Mouse (Mus musculus) adrenal gland, adult 18-20 months (tissue): Measurements from ENCODE around the gene Vps13d. TPM values are rescaled to one million over a fixed set of nuclear protein-coding genes. Genes with fewer than 3 reads are reported as not detected.

Experiments used
- DNase-seq, 2 experiments: peaks; one replicate each; pipeline ENCODE4 v3.0.0; 2021 to 2022; ENCODE audit warnings: low spot score in 2 of 2
- long read RNA-seq, 2 experiments: library from polyadenylated mRNA; stranded (forward); transcript quantifications; one replicate each; pipeline ENCODE4 v2.0.0; 2021
- total RNA-seq, 2 experiments: library from RNA; stranded (reverse); gene quantifications; 1 replicate in 1 of 2; 2 replicates in 1 of 2; pipeline ENCODE4 v1.2.3; 2021

The Vps13d gene
- 10 to 100 TPM; 48.1 to 71.3 TPM for total RNA-seq
- long read RNA-seq, experiment 1, partial matches to known transcripts, result 3 of 3 reads
- long read RNA-seq, experiment 1, other reads (novel, unspliced or antisense), result 0 of 3 reads
- long read RNA-seq, experiment 2, partial matches to known transcripts, result 5 of 9 reads
- long read RNA-seq, experiment 2, other reads (novel, unspliced or antisense), result 4 of 9 reads

DNA sequence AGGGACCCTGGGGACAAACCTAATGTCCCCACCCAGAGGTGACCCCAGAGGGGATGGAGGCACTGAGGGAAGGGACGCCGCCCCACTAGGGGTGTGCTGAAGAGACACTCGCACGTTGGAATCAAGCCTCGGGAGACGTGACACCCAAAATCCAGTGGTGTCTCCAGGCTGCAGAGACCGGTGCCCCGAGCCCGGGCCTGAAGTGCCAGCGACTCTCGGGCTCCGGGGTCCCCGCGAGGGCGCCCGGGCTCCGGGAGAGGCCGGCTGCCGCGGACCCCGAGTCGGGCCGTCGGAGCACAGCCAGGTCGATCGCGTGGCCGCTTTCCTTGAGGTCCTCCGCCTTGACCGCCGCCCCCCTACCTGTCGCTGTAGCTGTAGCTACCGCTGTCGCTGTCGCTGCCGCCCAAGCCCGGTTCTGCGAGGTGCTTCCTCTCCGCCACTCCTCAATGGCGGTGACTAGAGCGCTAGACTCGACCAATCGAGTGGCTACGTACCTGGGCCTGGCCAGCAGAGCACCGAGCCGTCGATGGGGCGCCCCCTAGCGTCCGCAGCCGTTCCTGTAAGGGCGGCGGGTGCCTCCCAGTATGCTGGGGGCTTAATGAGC is at the start of gene Vps13d:
Gene Vps13d (minus strand): TSS at position 447 of the 604 bp plus-strand sequence.
- peak; percentile 87 to 94 for DNase-seq

DNA sequence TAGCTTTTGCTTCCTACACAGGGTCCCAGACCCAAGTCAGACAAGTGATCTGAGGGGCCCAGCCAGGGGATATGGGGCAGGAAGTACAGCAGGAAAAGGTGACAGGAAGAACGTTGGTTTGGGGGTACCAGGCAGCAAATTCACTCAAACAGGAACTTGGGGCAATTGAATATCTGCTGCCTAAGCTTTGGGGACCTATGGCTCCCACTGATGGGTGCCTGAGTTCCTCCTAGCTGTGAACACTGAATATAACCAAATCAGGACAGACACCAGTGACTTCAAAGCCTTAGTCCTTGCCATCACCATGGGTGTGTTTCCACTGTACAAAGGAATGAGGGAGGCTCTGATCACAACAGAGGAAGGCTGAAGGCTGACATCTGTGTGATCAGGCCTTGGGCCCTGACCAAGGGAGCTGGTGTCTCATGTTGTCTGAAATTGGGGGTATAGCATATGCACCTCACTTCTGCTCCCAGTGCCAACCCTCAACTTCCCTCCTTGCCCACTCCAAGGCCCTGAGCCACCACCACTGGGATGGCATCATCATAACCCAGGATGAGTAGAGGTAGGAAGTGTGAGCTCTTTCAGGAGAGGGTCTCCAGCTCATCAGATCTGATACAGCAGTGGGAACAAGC is 48.0 kb upstream of the Vps13d start:
- DNase-seq, result no peak

DNA sequence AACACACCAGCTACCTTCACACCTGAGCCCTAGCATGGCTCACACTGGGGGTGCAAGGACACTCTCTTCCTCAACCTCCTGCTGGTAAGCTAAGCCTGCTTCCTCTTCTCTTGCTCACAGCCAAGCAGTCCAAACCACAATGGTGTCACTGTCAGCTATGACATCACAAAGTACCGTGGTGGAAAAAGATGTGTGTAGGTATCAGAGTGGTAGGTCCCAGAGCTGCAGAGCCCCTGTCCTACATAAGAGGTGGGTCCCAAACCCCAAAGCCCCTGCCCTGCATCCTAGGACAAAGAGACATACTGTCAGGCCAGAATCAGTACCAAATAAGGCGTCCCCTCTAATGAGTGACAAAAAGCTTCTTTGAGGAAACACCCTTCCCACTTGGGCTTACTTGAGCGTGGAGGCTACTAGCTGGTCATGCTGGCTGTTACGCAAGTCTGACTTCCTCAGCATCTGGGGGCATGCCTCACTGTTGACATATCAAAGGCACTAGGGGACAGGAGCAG is 46.0 kb upstream of the Vps13d start:
- no peak for DNase-seq

DNA sequence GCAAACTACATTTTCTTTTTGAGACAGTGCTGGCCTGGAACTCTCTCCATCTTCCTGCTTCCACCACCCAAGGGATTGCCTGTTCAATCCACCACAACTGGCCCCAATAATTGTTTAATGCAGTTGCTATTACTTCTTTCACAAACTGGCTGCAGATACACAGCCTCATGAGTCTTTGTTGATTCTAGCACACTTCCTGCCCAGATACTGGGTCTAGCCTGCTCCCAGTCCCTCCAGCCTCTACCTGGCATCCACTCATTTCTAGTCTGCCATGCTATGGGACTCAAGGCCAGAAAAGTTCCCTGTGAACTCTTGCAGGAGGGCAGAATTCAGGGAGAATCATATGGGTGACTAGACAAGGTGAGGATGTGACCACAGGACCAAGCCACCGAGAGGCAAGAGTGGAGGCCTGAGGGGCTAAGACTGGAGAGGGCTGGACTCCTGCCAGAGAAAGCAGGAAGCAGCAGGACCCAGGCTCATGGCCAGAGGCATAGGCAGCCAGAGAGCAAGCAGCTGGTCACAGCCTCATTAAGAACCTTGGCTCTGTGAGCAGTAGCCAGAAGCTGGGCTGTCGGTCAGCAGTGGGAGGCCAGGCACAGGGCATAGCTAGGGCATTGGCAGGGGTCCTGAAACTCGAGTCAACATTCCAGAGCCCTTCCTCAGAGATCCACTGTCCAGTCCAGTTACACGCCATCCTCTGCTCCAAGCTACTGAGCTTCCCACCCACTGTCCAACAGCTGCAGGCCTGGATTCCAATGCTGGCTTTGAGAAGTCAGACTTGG is 44.4 kb upstream of the Vps13d start:
- DNase-seq, result no peak

GRCm38 (mm10) chr4:145236027-145236426 is 41.2 kb upstream of the Vps13d start:
- DNase-seq, result no peak

GRCm38 (mm10) chr4:145233487-145234228 is 38.9 kb upstream of the Vps13d start:
- no peak for DNase-seq

DNA sequence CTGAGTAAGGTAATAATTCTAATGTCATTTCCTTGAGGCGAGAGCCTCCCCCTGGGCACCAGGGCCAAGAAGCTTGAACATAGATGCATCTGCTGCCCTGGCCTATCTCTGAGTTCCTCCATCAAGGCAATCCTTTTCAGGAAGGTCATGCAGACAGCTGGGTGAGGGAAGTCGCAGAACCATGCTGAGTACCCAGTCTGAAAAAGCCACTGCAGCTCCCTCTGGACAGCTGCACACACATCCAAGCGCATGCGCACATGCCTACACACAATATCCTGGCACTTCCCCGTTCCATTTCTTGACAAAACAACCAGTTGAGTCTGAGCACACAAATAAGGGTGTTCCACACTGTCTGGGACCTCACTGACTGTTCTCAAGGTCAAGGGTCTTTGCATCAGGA is 36.9 kb upstream of the Vps13d start:
- no peak for DNase-seq

DNA sequence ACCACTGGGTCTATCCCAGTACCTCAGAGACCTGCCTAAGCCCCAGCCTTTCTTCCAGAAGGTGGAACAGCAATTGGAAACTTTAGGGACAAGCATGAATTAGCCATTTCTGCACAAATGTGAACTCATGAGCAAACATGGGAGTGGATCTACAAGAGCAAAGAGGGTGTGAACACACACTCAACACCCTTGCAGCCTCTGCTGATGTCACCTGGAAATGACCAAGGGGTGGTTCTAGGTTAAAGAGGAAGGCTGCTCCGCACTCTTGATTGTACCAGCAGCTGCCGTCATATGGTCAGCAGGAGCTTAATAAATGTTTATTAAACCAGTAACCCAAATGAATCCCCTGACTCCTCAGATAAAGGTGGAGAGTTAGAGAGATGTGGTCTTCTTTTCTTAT is 35.8 kb upstream of the Vps13d start:
- DNase-seq, result no peak

DNA sequence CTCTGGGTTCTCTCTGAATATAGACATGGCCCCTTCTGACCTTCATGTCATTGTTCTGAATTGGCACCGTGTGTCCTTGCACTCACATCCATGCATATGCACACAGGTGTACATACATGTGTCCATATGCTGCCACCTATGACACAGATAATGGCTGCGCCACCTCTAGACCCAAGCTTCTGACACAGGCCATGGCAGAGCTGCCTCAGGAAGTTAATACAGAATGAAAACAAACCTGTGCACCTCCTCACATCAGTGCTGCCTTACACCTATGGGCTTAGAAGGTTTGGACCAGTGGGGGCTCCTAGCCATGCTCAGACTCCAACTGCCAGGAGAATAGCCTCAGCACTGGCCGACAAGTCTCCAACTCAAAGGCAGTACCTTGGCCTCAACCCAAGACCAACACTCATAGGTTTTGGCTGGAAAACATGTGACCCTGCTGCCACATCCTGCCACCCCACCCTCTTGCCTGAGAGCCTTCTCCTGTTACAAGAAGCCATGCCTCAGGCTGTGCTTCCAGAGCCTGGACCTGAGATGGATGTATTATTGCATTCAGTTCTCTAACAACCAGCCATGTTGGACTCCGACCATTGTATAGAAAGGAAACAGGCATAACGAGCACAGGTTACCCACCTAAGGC is 34.8 kb upstream of the Vps13d start:
- no peak for DNase-seq

GRCm38 (mm10) chr4:145229051-145229450 is 34.2 kb upstream of the Vps13d start:
- no peak for DNase-seq

- DNase-seq, result no peak
These were observed 29.8 kb upstream of the Vps13d start for GRCm38 (mm10) chr4:145224613-145225012.

- no peak for DNase-seq
These were observed 27.3 kb upstream of the Vps13d start for GRCm38 (mm10) chr4:145222064-145222463.

GRCm38 (mm10) chr4:145221379-145221778 is 26.6 kb upstream of the Vps13d start:
- no peak for DNase-seq

DNA sequence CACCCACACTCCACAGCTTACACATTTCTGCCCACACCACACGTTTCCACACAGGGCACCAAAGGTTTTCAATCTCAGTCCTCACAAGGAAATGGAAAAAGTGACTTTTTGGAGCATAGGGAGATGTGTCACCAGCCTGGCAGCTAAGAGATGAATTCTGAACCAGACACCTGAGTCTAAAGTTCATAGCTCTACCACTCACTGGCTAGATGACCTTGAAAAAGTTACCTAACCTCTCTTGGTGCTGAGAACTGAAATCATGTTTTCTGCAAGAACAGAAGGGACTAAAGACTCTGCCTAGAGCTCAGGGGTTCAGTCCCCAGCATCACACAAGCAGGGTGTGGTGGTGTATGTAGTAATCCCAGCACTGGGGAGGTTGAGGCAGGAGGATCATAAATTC is 25.2 kb upstream of the Vps13d start:
- DNase-seq, result no peak

DNA sequence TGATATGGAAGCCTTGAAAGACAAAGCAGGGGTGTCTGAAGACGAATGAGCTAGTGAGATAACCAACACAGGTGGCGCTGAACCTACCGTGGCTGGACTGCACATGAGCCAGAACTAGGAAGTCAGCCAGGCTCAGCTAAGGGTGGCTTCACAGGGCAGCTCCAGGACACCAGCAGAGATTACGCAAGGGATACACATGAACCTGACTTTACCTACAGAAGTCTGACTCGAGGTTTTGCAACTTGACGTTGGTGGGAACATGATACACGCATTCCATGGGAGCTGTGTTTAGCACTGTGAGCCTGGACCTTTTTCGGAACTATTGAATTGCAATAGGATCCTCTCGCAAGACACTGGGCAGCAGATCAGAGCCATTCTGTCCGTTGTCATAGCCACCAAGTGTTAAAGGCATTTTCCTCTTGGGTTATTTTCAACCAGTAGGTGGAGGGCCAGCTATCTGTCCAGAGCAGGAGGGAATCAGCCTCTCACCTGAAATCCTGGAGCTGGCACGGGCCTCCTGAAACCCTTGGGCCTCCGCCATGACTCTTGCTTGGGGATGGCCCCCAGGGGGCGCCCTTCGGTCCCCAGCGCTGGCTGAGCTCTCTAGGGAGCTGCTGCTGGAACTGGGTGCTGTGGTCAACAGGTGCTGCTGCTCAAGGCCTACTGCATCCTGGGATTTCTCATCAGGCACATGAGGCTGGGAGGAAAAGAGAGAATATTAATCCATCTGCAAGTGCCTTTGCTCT is 24.6 kb upstream of the Vps13d start:
- peak in 1 of 2 experiments; percentile 41 for DNase-seq

DNA sequence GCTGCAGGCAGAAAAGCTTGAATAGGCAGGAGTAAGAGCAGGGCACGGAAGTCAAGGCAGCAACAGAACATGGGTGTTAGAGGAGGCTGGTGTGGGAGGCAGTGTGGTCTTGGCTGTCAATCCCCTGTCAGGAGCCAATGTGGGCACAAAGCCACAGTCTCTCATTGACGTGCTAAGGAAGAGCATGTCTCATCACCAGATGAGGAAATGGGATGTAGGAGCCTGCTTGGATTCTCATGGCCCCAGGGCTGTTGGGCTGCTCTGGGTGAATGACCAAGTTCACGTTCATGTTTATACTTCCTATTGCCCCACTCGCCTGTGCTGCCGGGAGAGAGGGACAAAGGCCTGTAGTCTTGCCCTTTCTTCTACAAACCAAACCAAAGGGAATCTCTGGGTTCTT is 23.0 kb upstream of the Vps13d start:
- DNase-seq, result no peak

DNA sequence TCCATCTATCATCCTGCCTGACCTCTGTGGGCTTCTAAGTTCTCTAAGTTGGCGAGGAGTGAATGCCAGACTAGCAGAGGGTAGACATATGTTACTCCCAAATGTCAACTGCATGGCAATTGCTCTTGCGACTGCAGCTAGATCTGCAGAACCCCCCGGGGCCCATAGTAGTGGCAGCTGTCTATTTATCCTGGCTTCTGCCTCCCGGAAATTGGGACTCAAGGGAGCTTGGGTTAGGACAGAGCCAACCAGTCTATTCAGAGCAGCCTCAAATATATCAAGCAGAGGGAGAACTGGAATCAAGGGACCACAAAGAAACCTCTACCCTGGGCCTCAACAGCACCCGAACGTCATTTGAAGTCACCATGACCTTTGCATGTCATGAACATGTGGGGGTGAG is 22.2 kb upstream of the Vps13d start:
- no peak for DNase-seq

DNA sequence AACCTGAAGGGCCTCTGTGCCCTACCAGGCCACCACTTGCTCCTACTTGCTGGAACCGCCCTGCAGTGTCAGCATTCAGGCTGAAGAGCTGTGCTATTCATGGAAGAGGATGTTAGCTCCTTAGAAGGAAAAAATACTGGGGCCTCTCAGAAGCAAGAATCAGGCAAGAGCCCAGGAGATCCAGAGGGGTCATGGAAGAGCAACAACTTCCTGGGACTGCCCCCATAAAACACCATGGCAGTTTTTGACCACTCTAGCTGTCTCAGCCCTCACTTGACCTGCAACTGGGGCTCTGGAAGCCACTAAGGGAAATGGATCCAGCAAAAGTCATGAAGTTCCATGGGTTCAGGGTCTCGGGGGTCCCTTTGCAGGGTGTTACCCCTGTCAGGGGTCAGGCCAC is 20.6 kb upstream of the Vps13d start:
- DNase-seq, result no peak

DNA sequence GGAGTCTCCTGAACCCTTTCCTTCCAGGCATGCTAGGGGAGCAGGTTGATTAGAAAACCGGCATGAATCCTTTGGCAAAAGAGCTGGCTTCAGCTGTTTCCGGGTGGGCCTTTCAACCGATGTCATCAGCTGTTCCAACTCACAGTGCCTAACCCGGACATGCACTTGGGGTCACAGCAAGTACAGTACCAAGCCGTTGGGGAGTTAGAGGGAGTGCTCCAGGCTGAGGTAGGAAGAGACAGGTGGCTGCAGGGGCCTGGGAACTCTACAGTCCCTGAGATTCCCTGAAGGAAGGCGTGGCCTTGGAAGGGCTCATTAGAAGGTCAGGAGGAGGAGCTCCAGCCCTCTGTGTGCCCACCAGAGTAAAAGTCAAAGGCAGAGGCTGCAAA is 20.0 kb upstream of the Vps13d start:
- no peak for DNase-seq
